Mouse (Mus musculus): ENCODE results near the gene Bmi1.

Gene Bmi1

DNA sequence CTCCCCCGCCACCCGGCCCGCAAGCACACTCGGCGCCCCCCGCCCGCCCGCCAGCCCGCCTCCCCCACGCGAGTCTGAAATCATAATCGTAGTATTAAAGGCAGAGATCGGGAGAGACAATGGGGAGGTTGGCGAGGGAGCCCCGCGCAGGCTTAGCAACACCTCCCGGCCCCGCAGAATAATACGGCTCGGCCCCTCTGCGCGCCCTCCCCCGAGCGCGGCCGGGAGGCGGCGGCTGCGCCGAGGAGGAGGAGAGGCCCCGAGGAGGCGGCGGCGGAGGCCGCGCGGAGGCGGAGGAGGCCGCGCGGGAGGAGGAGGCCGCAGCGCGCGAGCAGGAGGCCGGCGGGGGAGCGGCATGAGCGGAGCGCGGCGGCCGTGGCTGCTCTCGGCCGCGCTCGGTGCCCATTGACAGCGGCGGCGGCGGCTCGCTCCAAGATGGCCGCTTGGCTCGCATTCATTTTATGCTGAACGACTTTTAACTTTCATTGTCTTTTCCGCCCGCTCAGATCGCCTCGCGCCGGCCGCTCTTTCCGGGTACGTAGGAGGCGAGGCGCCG lies at the start of gene Bmi1:
Bmi1 (plus strand) TSS at position 83 of the 556 bp plus-strand sequence.
- DNase-seq (ENCODE audit: low read depth) = peak; percentile 82

DNA sequence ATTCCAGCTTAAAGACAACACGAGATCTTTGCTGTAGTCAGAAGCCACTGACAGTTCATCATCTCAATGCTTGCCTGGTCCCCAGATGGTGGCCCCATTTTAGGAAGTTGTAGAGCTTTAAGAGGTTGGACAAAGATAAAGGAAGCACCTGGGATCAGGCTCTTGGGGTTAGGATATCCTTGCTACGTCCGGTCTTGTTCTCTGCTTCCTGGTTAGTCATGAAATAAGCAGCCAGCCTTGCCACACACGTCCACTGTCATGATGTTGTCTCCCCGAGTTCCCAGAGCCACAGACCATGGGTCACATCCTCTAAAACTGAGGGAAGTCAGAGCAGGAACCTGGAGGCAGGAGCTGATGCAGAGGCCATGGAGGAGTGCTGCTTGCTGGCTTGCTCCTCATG lies 46.3 kb upstream of the Bmi1 start:
- DNase-seq (ENCODE audit: low read depth) = no peak

DNA sequence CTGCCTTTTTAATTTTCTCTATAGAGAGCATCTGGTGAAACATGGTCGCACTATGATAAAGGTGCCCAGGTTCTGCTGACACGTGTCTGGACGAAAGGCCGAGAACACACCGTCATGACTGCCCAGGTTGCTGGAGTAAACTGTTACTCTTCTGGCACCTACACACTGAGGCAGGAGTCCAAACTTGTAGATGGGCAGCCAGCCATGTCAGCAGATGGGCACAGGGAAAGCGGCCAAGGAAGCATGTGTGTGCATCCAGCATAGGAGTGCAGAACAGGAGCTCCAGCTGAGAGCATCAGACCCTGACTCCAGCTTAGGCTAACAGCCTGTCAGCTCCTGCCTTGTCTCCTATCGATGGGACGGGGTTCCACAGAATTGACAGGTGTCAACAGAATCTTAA lies 41.8 kb upstream of the Bmi1 start:
- peak; percentile 39 for DNase-seq (ENCODE audit: low read depth)

DNA sequence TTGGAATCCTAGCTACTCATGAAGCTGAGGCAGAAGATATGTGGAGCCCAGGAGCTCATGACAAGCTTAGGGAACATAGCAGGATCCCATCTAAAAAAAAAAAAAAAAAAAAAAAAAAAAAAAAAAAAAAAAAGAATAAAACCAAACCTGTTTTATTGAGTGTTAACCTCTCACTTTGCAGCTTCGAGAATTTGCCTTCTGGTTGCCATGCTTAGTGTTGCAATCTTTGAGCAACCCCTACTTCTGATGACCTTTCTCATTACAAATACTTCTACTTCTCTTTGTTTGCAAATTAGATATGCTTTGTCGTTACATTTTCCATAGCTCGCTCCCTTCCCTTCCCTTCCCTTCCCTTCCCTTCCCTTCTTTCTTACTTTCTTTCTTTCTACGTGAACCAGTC lies 28.3 kb upstream of the Bmi1 start:
- no peak for DNase-seq (ENCODE audit: low read depth)

DNA sequence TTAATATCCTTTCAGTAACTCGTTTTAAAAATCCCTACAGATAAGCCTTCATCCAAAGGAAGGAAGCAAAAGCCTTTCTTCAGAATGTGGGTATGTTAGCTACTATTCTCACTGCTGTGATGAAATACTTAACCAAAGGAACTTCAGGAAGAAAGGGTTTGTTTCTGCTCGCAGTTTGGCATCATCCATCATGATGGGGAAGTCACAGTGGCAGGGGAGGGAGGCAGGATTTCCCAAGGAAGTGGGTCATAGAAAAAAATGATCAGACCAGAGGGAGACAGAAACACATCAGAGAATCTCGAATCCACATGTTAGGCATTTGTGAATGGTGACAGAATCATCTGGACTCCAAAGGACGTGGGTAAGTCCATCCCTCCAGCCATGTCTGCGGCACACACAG lies 22.0 kb upstream of the Bmi1 start:
- no peak for DNase-seq (ENCODE audit: low read depth)

- DNase-seq (ENCODE audit: low read depth) = no peak
Observed at GRCm38 (mm10) chr2:18664003-18664402, 12.8 kb upstream of the Bmi1 start.

- DNase-seq (ENCODE audit: low read depth) = no peak
Observed at GRCm38 (mm10) chr2:18671041-18671440, 5.8 kb upstream of the Bmi1 start.

GRCm38 (mm10) chr2:18672133-18672765 lies 4.6 kb upstream of the Bmi1 start, which contains the start of gene Commd3:
Gene Commd3, plus strand, starts transcription at chr2:18672384.
- peak; percentile 97 for DNase-seq (ENCODE audit: low read depth)

DNA sequence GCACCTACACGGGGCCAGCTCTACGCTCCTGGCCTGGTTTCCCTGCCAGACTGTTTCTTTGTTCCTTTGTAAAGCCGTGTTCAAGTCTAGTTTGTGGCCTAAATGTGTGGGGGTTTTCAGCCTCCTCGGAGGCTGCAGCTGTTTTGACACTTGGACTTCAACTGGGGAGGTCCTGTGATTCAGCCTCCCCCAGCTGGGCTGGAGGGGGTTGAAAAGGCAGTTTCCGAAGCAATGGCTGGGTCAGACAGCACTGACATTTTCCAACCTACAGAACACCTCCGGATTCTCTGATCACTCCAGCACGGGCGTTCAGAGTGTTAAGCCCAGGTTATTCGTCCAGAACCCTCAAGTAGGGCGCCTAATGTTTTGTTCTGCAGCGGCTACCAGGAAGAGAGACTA lies 4.1 kb upstream of the Bmi1 start:
- peak; percentile 71 for DNase-seq (ENCODE audit: low read depth)

GRCm38 (mm10) chr2:18673766-18674165 lies 3.1 kb upstream of the Bmi1 start:
- no peak for DNase-seq (ENCODE audit: low read depth)

GRCm38 (mm10) chr2:18674193-18674902 lies 2.5 kb upstream of the Bmi1 start:
- no peak for DNase-seq (ENCODE audit: low read depth)

- peak; percentile 14 for DNase-seq (ENCODE audit: low read depth)
Observed at GRCm38 (mm10) chr2:18675681-18676456, 949 bp upstream of the Bmi1 start.

DNA sequence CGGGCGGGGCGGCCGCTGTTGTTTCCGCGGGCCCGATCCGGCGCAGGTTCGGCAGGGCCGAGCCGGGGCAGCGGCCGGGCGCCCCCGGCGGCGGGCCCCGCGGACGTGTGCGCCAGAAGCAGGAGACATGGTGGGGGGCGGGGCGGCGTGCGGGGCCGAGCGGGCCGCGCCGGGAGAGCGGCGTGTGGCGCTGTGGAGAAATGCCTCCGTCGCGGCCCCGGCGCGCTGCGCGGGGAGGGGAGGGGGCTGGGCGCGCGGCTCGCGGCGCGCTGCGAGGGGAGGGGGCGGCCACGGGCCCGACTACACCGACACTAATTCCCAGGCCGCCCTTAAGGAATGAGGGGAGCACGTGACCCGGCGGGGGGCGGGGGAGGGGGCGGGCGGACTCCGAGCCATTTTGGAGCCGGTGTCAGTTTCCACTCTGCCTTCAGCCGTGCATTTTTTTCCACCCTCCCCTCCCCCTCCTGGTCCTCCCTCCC lies 322 bp upstream of the Bmi1 start:
- peak; percentile 91 for DNase-seq (ENCODE audit: low read depth)

DNA sequence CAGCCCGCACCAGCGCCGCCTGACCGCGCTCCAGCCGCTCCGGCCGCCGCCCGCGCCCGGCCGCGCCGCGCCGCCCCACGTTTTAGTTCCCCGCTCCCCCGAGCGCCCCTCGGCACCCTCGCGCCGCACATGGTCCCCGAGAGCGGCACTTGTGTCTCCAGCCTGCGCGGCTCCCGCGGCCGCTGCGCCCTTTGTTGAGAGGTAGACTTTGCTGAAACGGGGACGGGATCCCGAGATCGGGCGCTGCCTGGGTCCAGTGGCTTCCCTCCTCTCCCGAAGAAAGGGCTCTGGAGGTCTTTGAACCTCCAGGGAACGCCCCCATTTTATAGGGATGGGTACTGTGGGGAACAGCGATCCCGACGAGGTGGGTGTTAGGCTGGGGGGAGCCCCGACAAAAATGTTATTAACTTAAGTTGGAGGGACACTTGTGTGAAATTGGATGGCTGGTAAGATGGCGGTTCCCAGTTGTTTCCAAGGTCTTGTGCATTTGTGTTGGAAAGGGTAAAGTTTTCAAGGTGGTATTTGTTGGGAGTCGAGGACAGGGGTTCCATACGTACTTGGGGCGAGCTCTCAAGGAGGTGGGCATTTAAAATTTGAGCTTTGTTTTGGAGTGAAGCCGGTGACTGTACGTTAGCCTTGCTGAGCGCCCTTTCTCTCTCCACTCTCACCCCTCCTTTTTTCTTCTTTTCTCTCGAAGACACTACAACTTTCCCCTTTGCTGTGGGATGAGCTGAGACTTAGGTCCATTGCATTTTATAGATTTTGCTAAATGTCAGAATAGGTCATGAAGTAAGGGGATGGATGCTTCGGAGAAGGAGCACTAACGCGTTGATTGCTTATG lies 1.0 kb downstream of the Bmi1 start:
- peak; percentile 58 for DNase-seq (ENCODE audit: low read depth)

DNA sequence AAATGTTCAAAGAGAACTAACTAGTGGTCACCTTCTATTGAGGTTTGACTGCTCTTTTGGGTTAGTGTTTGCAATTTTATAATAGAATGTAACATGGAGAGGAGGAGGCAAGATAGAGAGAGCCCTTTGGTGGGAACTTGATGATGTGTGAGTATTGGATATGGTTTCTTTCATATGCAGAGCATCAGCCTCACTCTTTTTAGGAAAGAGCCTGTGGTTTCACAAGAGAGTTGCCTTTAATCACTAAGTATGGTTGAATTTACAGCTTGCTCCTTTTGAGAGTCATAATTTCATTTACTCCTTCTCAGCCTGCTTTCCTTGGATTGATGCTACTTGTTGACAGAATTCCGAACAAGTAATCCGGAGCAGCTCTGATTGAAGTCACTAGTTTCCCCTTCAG lies 2.9 kb downstream of the Bmi1 start:
- no peak for DNase-seq (ENCODE audit: low read depth)

DNA sequence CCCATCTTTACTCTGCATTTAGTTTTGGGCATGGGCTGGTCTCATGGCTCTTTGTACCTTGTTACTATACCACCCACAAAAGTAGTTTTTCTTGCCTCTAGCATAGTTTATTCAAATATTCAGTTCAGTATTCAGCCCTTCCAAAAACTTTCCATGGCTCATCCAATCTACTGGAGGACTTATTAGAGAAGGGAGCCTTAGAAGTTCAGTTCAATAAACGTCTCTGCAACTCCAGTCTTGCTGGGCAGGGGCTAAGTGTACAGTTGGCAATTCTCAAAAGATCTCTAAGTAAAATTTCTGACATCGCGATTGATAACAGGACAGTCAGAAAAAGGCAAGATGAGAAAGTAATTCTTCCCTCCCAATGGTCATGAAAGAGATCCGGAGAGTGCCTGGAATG lies 3.7 kb downstream of the Bmi1 start:
- no peak for DNase-seq (ENCODE audit: low read depth)

GRCm38 (mm10) chr2:18680961-18681360 lies 4.1 kb downstream of the Bmi1 start:
- peak; percentile 83 for DNase-seq (ENCODE audit: low read depth)

DNA sequence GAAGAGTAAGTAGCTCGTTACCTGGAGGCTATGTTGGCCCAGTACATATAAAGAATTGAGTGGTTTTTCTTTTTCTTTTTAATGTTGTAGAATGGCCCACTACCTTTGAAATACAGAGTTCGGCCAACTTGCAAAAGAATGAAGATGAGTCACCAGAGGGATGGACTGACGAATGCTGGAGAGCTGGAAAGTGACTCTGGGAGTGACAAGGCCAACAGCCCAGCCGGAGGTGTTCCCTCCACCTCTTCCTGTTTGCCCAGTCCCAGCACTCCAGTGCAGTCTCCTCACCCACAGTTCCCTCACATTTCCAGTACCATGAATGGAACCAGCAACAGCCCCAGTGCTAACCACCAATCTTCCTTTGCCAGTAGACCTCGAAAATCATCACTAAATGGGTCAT lies 7.2 kb downstream of the Bmi1 start:
- DNase-seq (ENCODE audit: low read depth) = no peak

GRCm38 (mm10) chr2:18686386-18686785 lies 9.6 kb downstream of the Bmi1 start:
- no peak for DNase-seq (ENCODE audit: low read depth)

- DNase-seq (ENCODE audit: low read depth) = no peak
Observed at GRCm38 (mm10) chr2:18686826-18687519, 10.2 kb downstream of the Bmi1 start.

GRCm38 (mm10) chr2:18687671-18688170 lies 10.9 kb downstream of the Bmi1 start:
- DNase-seq (ENCODE audit: low read depth) = no peak

All from NIH3T3 (cell line).